12 mouse cellular contexts compared by ENCODE assay signal in the genomic region with DNA sequence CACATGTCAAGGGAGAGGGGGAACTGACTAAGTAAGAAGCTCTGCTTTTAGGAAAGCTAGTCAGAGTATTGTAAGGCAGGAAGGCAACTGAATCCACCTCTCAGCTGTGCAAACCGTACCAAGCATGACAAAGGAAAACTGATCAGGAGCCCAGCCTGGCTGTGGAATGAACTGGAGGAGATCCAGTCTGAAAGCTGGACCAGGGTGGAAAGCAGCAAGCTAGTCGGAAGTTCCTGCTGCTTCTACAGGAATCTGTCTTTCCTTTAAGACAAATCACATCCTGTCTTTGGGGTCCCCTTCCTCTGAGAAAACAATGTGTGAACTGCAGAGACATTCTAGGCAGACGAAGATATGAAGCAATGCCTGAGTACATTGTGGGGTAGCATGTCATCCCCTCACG. TPM values are rescaled to one million over a fixed set of nuclear protein-coding genes. Genes with fewer than 3 reads are reported as not detected.
DNase-seq lines count a peak whose midpoint lies in the region; ATAC-seq and TF ChIP-seq lines count a peak whose summit lies in the region.
"Had no signal": no experiment of that assay in that cellular context is flagged by ENCODE, and none has a peak within 500 bp of the region (broad histone marks: within the 10 kb centered on the region; RNA-seq: fewer than 3 reads in every experiment).

No protein-coding gene starts in this region.

- H3K4me3 ChIP-seq in liver, adult 2 months (ENCODE audit: insufficient read depth, low read depth, low read length): no peak overlapping the region
- no peak overlapping the region for H3K4me3 ChIP-seq in heart, embryonic 12.5 days
- H3K4me3 ChIP-seq in kidney, embryonic 14.5 days (ENCODE audit: low read length): no peak overlapping the region
- H3K4me3 ChIP-seq: forebrain, embryonic 10.5 days had no signal

- intact Hi-C loops in left cerebral cortex, postnatal 25 days (cut with DNase I): no loop called here

- H3K36me3 ChIP-seq in liver, adult 2 months (ENCODE audit: control insufficient read depth, insufficient read depth, low read length): peaks cover 64% of the 10 kb centered on the region
- H3K36me3 ChIP-seq in heart, embryonic 12.5 days: peaks cover 59% of the 10 kb centered on the region
- peaks cover 32% of the 10 kb centered on the region for H3K36me3 ChIP-seq in kidney, embryonic 14.5 days (ENCODE audit: control insufficient read depth, insufficient read depth, low read length)

- peaks cover 5% of the 10 kb centered on the region for H3K4me1 ChIP-seq in liver, adult 2 months (ENCODE audit: control insufficient read depth, insufficient read depth, low read length)
- H3K4me1 ChIP-seq in heart, embryonic 12.5 days (replicated peaks): 0 out of 2 replicates have a peak, but pooled peaks cover 5% of the 10 kb centered on the region
- H3K4me1 ChIP-seq in kidney, embryonic 14.5 days (ENCODE audit: control insufficient read depth, insufficient read depth, low read length): no peaks in the 10 kb centered on the region
- H3K4me1 ChIP-seq: forebrain, embryonic 10.5 days had no signal

- no peaks in the 10 kb centered on the region for H3K27me3 ChIP-seq in liver, adult 2 months (ENCODE audit: control insufficient read depth, insufficient read depth, low read length)
- H3K27me3 ChIP-seq in heart, embryonic 12.5 days (replicated peaks): no peaks in the 10 kb centered on the region
- no peaks in the 10 kb centered on the region for H3K27me3 ChIP-seq in kidney, embryonic 14.5 days (ENCODE audit: control insufficient read depth, insufficient read depth, low read length)

- TF ChIP-seq POLR2A in liver, adult 2 months (IDR thresholded peaks at IDR 0.05; ENCODE audit: extremely low read depth, insufficient read depth, low read length): no peak

- no peak for DNase-seq in liver, adult 2 months (ENCODE audit: extremely low read depth, low read depth, low spot score)
- DNase-seq in liver: no peak
- peak; percentile 33 for DNase-seq in lung, postnatal 10 days
- DNase-seq in left cerebral cortex, postnatal 25 days (ENCODE audit: low spot score in 2 of 2): no peak
- DNase-seq: adrenal gland, postnatal 14 days; cerebellum, adult 18-20 months; thymus, adult 18-20 months had no signal

- TF ChIP-seq CTCF in liver, adult 2 months (IDR thresholded peaks at IDR 0.05; ENCODE audit: low read depth, low read length): no peak

- peak overlapping the region; percentile 27; the same call in 1 of the 2 replicates for H3K27ac ChIP-seq in liver, adult 2 months (replicated peaks; ENCODE audit: insufficient read depth, low read depth, low read length)
- peak overlapping the region; percentile 77 for H3K27ac ChIP-seq in heart, embryonic 12.5 days (ENCODE audit: poor library complexity, severe bottlenecking)
- H3K27ac ChIP-seq in kidney, embryonic 14.5 days (ENCODE audit: low read depth, low read length): peak overlapping the region; percentile 7; the same call in 1 of the 2 replicates
- H3K27ac ChIP-seq: forebrain, embryonic 10.5 days had no signal

- peak; percentile 25; the same call in 1 of the 2 replicates for ATAC-seq in heart, embryonic 12.5 days (ENCODE audit: insufficient number of reproducible peaks, low FRiP score)
- ATAC-seq in kidney, embryonic 14.5 days (ENCODE audit: low FRiP score, low TSS enrichment): no peak
- no peak for ATAC-seq in inflammation-experienced regulatory T-cells, adult 6 months
- ATAC-seq: CD4-positive, CD25-positive, alpha-beta regulatory T cell, adult 4 months had no signal

- no peak overlapping the region for H3K9ac ChIP-seq in liver, adult 2 months (ENCODE audit: low read depth, low read length)
- peak overlapping the region; percentile 24; the same call in 1 of the 2 replicates for H3K9ac ChIP-seq in heart, embryonic 12.5 days
- no peak overlapping the region for H3K9ac ChIP-seq in kidney, embryonic 14.5 days (ENCODE audit: low read depth, low read length)

- 75% methylated on average over 4 of the region's 4 CpGs for WGBS in liver, adult 2 months
- WGBS in heart, embryonic 12.5 days: 61% methylated on average over 4 of the region's 4 CpGs
- 66% methylated on average over 4 of the region's 4 CpGs for WGBS in kidney, embryonic 14.5 days

- H3K4me2 ChIP-seq in heart, embryonic 12.5 days: no peak overlapping the region
- H3K4me2 ChIP-seq in kidney, embryonic 14.5 days (replicated peaks; ENCODE audit: low read depth, low read length): no peak overlapping the region

- no peaks in the 10 kb centered on the region for H3K9me3 ChIP-seq in heart, embryonic 12.5 days (replicated peaks)
- no peaks in the 10 kb centered on the region for H3K9me3 ChIP-seq in kidney, embryonic 14.5 days (ENCODE audit: control insufficient read depth, low read length)

- H3K79me2 ChIP-seq in liver, adult 2 months (ENCODE audit: control insufficient read depth, insufficient read depth, low read length): no peaks in the 10 kb centered on the region

RNA-seq across cellular contexts. Expression of a gene that starts 9.8 kb away (rescaled TPM):
- total RNA-seq in liver, adult 2 months (2014; rRNA removed): 7.2 TPM in 2 replicates
- polyA plus RNA-seq in liver, adult 2 months (2012; rRNA removed): 6.1 and 9.1 TPM in 2 replicates
- 73.2 and 74.6 TPM in 2 replicates for polyA plus RNA-seq in heart, embryonic 12.5 days (2016; fragmentation: Nextera tagmentation; extraction: Ambion mirVana)
- polyA plus RNA-seq in kidney, embryonic 14.5 days (2014; fragmentation: Nextera tagmentation; extraction: Ambion mirVana): 32.6 and 41.7 TPM in 2 replicates
- polyA plus RNA-seq in inflammation-experienced regulatory T-cells, adult 6 months (2017; shearing (Covaris generic)): 10 to 100 TPM; 84.8 to 90.3 (median 87.8) TPM
- total RNA-seq in left cerebral cortex, postnatal 25 days (2021): 100 to 1,000 TPM in 1 of 2 experiments, 10 to 100 TPM in 1; 85.6 to 101 TPM

RNA-seq across cellular contexts. Expression of a gene that starts 33.4 kb away (rescaled TPM):
- total RNA-seq in liver, adult 2 months (2014; rRNA removed): 11.2 and 14.8 TPM in 2 replicates
- polyA plus RNA-seq in liver, adult 2 months (2012; rRNA removed): 28.7 and 33.3 TPM in 2 replicates
- 26.3 and 26.5 TPM in 2 replicates for polyA plus RNA-seq in heart, embryonic 12.5 days (2016; fragmentation: Nextera tagmentation; extraction: Ambion mirVana)
- 23.6 and 45.2 TPM in 2 replicates for polyA plus RNA-seq in kidney, embryonic 14.5 days (2014; fragmentation: Nextera tagmentation; extraction: Ambion mirVana)
- 10 to 100 TPM; 16.8 to 28.4 (median 21.9) TPM for polyA plus RNA-seq in inflammation-experienced regulatory T-cells, adult 6 months (2017; shearing (Covaris generic))
- total RNA-seq in left cerebral cortex, postnatal 25 days (2021): 10 to 100 TPM; 27.5 to 29.2 TPM

Comparison
In these comparisons a context has a peak if more than half of its experiments do, and no peak if none do; other contexts are left out.
1. H3K27ac ChIP-seq: peak in every context shown above with its lines; median percentile 77 in heart, embryonic 12.5 days; 27 in liver, adult 2 months; 7 in kidney, embryonic 14.5 days.